Mouse (Mus musculus) C2C12 (cell line): ENCODE results near the gene Cngb1.

Experiments used
- CTCF ChIP-seq: IDR thresholded peaks from one replicate; pipeline ENCODE4 v1.5.1; 2011; ENCODE audit not compliant: control insufficient read depth, insufficient read depth, insufficient read length
- MYOD1 ChIP-seq: IDR thresholded peaks from one replicate; pipeline ENCODE4 v1.6.1; 2011; ENCODE audit warnings: low read depth; ENCODE audit not compliant: control insufficient read depth, insufficient read length
- USF1 ChIP-seq: IDR thresholded peaks from one replicate; pipeline ENCODE4 v1.6.1; 2011; ENCODE audit warnings: low read depth, mild to moderate bottlenecking, control low read depth, moderate library complexity

DNA sequence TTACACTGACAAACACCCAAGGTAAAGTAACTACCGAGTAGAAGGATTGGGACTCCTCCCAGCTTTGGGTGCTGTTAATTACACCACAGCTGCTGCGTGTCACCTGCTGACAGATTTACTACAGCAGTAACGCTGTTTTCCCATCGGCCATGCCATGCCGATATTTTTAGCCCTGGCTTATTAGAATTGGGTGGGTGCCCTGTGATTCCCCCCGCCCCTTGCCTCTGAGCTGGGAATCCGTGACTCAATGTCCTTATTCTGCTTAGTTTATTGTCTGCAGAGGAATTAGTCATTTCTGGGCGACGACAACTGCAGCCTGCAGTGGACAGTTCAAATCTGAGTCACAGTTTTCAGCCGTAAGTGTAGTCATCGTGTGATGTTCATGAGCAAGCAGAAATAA lies 96.5 kb downstream of the Cngb1 start:
- TF ChIP-seq CTCF (no peak), MYOD1 (peak; percentile 94), USF1 (no peak)
